Mouse (Mus musculus) heart, embryonic 11.5 days (tissue): ENCODE results near the gene Faap24. TPM values are rescaled to one million over a fixed set of nuclear protein-coding genes. Genes with fewer than 3 reads are reported as not detected.

ENCODE experiments used
- ATAC-seq: fragments of 200-750 bp; cut with Nextera tagmentation; replicated peaks from 2 replicates; pipeline ENCODE4 v1.8.0; 2017; ENCODE audit warnings: moderate library complexity; ENCODE audit not compliant: insufficient number of reproducible peaks, low FRiP score, low TSS enrichment
- H3K27ac ChIP-seq: fragments of 300-500 bp; sonication (generic); 2 replicates; pipeline ENCODE4 v1.5.1; 2014; ENCODE audit warnings: mild to moderate bottlenecking, low read depth, low read length
- H3K27me3 ChIP-seq: fragments of 300-500 bp; sonication (generic); 2 replicates; pipeline ENCODE4 v1.6.1; 2014; ENCODE audit warnings: mild to moderate bottlenecking, low read length, mixed read lengths; ENCODE audit not compliant: control insufficient read depth, insufficient read depth
- H3K36me3 ChIP-seq: fragments of 300-500 bp; sonication (generic); 2 replicates; pipeline ENCODE4 v1.6.1; 2014; ENCODE audit warnings: mild to moderate bottlenecking, low read length, moderate library complexity, mixed read lengths; ENCODE audit not compliant: control insufficient read depth, insufficient read depth
- H3K4me1 ChIP-seq: fragments of 300-500 bp; sonication (generic); 2 replicates; pipeline ENCODE4 v1.6.1; 2014; ENCODE audit warnings: low read length; ENCODE audit not compliant: control insufficient read depth, insufficient read depth
- H3K4me2 ChIP-seq: fragments of 300-500 bp; sonication (generic); 2 replicates; pipeline ENCODE4 v1.6.1; 2014; ENCODE audit warnings: mild to moderate bottlenecking, moderate library complexity
- H3K4me3 ChIP-seq: fragments of 300-500 bp; sonication (generic); 2 replicates; pipeline ENCODE4 v1.5.1; 2014; ENCODE audit warnings: low read depth, low read length
- H3K9ac ChIP-seq: fragments of 300-500 bp; sonication (generic); 2 replicates; pipeline ENCODE4 v1.6.1; 2014; ENCODE audit warnings: mild to moderate bottlenecking, low read depth, low read length, moderate library complexity
- H3K9me3 ChIP-seq: fragments of 300-500 bp; sonication (generic); replicated peaks from 2 replicates; pipeline ENCODE4 v1.6.1; 2016; ENCODE audit warnings: low read length; ENCODE audit not compliant: control insufficient read depth
- WGBS: fragments of 180-500 bp; shearing (Covaris S2); extraction: QIAGEN DNeasy Blood & Tissue Kit; methylation state at CpG from one replicate; pipeline ENCODE4 v1.1.7; 2014; ENCODE audit not compliant: insufficient replicate concordance; 5-methylcytosine and 5-hydroxymethylcytosine counted together
- polyA plus RNA-seq: library from polyadenylated mRNA; unstranded; fragments of >200 nt; fragmentation: Nextera tagmentation; extraction: Ambion mirVana; gene quantifications from 2 replicates; pipeline ENCODE4 v1.2.1, GENCODE M21; 2014

Faap24 gene
- polyA plus RNA-seq, 1 experiment from 2014 or later: 16.2 TPM

GRCm38 (mm10) chr7:35376623-35377022 is 20.0 kb downstream of the Faap24 start:
- Histone ChIP-seq H3K36me3 (no peaks in the 10 kb centered on the region), H3K4me2 (no peak overlapping the region), H3K9ac (no peak overlapping the region), H3K4me3 (no peak overlapping the region), H3K27me3 (no peaks in the 10 kb centered on the region), H3K9me3 (no peaks in the 10 kb centered on the region), H3K4me1 (peaks cover 14% of the 10 kb centered on the region), H3K27ac (no peak overlapping the region)
- WGBS: 92% methylated on average over 9 of the region's 9 CpGs
- no peak for ATAC-seq

GRCm38 (mm10) chr7:35374265-35374664 is 22.4 kb downstream of the Faap24 start:
- 86% methylated on average over 7 of the region's 7 CpGs for WGBS

GRCm38 (mm10) chr7:35373146-35373989 is 23.3 kb downstream of the Faap24 start:
- ATAC-seq: 0 out of 2 replicates have a peak, but pooled peaks have one; percentile 33
- H3K4me2 ChIP-seq: no peak overlapping the region

More at GRCm38 (mm10) chr7:35374265-35374664, 22.4 kb downstream of the Faap24 start:
- Histone ChIP-seq H3K4me3 (no peak overlapping the region), H3K9ac (no peak overlapping the region), H3K4me2 (no peak overlapping the region), H3K27ac (no peak overlapping the region), H3K27me3 (no peaks in the 10 kb centered on the region), H3K9me3 (peaks cover 1% of the 10 kb centered on the region; the same call in 1 of the 2 replicates), H3K36me3 (no peaks in the 10 kb centered on the region), H3K4me1 (peaks cover 2% of the 10 kb centered on the region)
- no peak for ATAC-seq

GRCm38 (mm10) chr7:35372483-35373017 is 24.1 kb downstream of the Faap24 start:
- H3K4me2 ChIP-seq: no peak overlapping the region
- no peaks in the 10 kb centered on the region for H3K4me1 ChIP-seq
- H3K9me3 ChIP-seq: peaks cover 3% of the 10 kb centered on the region; the same call in 1 of the 2 replicates
- no peak overlapping the region for H3K27ac ChIP-seq
- no peak for ATAC-seq
- H3K27me3 ChIP-seq: no peaks in the 10 kb centered on the region
- WGBS: 84% methylated on average over 14 of the region's 14 CpGs
- no peak overlapping the region for H3K9ac ChIP-seq
- H3K4me3 ChIP-seq: no peak overlapping the region
- no peaks in the 10 kb centered on the region for H3K36me3 ChIP-seq

More at GRCm38 (mm10) chr7:35373146-35373989, 23.3 kb downstream of the Faap24 start:
- no peaks in the 10 kb centered on the region for H3K4me1 ChIP-seq
- no peaks in the 10 kb centered on the region for H3K36me3 ChIP-seq
- H3K4me3 ChIP-seq: no peak overlapping the region
- no peaks in the 10 kb centered on the region for H3K27me3 ChIP-seq
- no peak overlapping the region for H3K9ac ChIP-seq
- H3K9me3 ChIP-seq: peaks cover 3% of the 10 kb centered on the region; the same call in 1 of the 2 replicates
- no peak overlapping the region for H3K27ac ChIP-seq
- 51% methylated on average over 16 of the region's 16 CpGs for WGBS

- 78% methylated on average over 14 of the region's 14 CpGs for WGBS
- ATAC-seq: no peak
- Histone ChIP-seq H3K9me3 (peaks cover 3% of the 10 kb centered on the region; the same call in 1 of the 2 replicates), H3K9ac (no peak overlapping the region), H3K27me3 (no peaks in the 10 kb centered on the region), H3K27ac (no peak overlapping the region), H3K4me3 (no peak overlapping the region), H3K4me2 (no peak overlapping the region), H3K36me3 (no peaks in the 10 kb centered on the region), H3K4me1 (no peaks in the 10 kb centered on the region)
Observed at GRCm38 (mm10) chr7:35371096-35371495, 25.5 kb downstream of the Faap24 start.

GRCm38 (mm10) chr7:35365161-35365910 is 31.3 kb downstream of the Faap24 start:
- H3K9me3 ChIP-seq: peaks cover 3% of the 10 kb centered on the region; the same call in 1 of the 2 replicates
- no peak overlapping the region for H3K27ac ChIP-seq
- no peak overlapping the region for H3K9ac ChIP-seq
- peaks cover 11% of the 10 kb centered on the region for H3K4me1 ChIP-seq
- no peak overlapping the region for H3K4me3 ChIP-seq
- no peaks in the 10 kb centered on the region for H3K27me3 ChIP-seq
- no peak overlapping the region for H3K4me2 ChIP-seq
- WGBS: 60% methylated on average over 12 of the region's 12 CpGs
- no peak for ATAC-seq
- H3K36me3 ChIP-seq: no peaks in the 10 kb centered on the region

- ATAC-seq: no peak
- Histone ChIP-seq H3K4me3 (no peak overlapping the region), H3K4me2 (no peak overlapping the region), H3K36me3 (no peaks in the 10 kb centered on the region), H3K27ac (no peak overlapping the region), H3K9ac (no peak overlapping the region), H3K27me3 (no peaks in the 10 kb centered on the region), H3K9me3 (no peaks in the 10 kb centered on the region), H3K4me1 (peaks cover 11% of the 10 kb centered on the region)
- WGBS: 68% methylated on average over 5 of the region's 5 CpGs
Observed at GRCm38 (mm10) chr7:35362868-35363267, 33.8 kb downstream of the Faap24 start.

- 0 out of 2 replicates have a peak, but pooled peaks have one; percentile 54 for ATAC-seq
Observed at GRCm38 (mm10) chr7:35362253-35362652, 34.4 kb downstream of the Faap24 start.

More at GRCm38 (mm10) chr7:35362253-35362652, 34.4 kb downstream of the Faap24 start:
- peaks cover 11% of the 10 kb centered on the region for H3K4me1 ChIP-seq
- H3K27ac ChIP-seq: peak overlapping the region; percentile 57; the same call in 1 of the 2 replicates
- WGBS: 42% methylated on average over 5 of the region's 5 CpGs
- no peak overlapping the region for H3K4me3 ChIP-seq
- no peaks in the 10 kb centered on the region for H3K9me3 ChIP-seq
- peak overlapping the region; percentile 12; the same call in 1 of the 2 replicates for H3K4me2 ChIP-seq
- no peaks in the 10 kb centered on the region for H3K36me3 ChIP-seq
- H3K27me3 ChIP-seq: no peaks in the 10 kb centered on the region
- no peak overlapping the region for H3K9ac ChIP-seq
